21 mouse cellular contexts compared by ENCODE assay signal in the genomic region with DNA sequence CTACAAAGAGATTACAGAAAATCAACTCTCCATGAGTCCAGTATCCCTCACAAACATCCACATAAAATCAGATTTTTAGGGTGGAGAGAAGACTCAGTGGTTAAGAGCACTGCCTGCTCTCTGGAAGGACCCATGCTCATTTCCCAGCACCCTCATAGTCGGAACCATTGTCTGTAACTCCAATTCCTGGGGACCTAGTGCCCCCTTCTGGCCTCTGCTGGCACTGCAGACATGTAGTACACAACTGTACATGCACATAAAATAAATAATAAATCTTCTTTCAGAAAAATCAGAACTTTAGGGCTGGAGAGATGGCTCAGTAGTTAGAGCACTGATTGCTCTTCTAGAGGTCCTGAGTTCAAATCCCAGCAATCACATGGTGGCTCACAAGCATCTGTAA. TPM values are rescaled to one million over a fixed set of nuclear protein-coding genes. Genes with fewer than 3 reads are reported as not detected.
DNase-seq lines count a peak whose midpoint lies in the region; ATAC-seq and TF ChIP-seq lines count a peak whose summit lies in the region.
"Had no signal": no experiment of that assay in that cellular context is flagged by ENCODE, and none has a peak within 500 bp of the region (broad histone marks: within the 10 kb centered on the region; RNA-seq: fewer than 3 reads in every experiment).

No protein-coding gene starts in this region.

- TF ChIP-seq EP300 in MEL (IDR thresholded peaks at IDR 0.05; ENCODE audit: low read depth in 1 of 2, low read length in 2 of 2) = no peak
- TF ChIP-seq EP300 in stomach, postnatal 0 days (optimal IDR thresholded peaks at IDR 0.05) = no peak

- no peak for TF ChIP-seq POLR2A in testis, adult 2 months (IDR thresholded peaks at IDR 0.05; ENCODE audit: control insufficient read depth, low read depth, low read length)
- TF ChIP-seq POLR2A in MEL (IDR thresholded peaks at IDR 0.05; ENCODE audit: control insufficient read depth in 1 of 2, insufficient read depth in 1 of 2, low read depth in 1 of 2, low read length in 2 of 2, poor library complexity in 1 of 2) = no peak

- no peaks in the 10 kb centered on the region for H3K36me3 ChIP-seq in testis, adult 2 months (ENCODE audit: control insufficient read depth, insufficient read depth, low read length)
- no peaks in the 10 kb centered on the region for H3K36me3 ChIP-seq in MEL (ENCODE audit: control insufficient read depth in 1 of 2, insufficient read depth in 2 of 2, low read length in 2 of 2)
- H3K36me3 ChIP-seq in stomach, postnatal 0 days (ENCODE audit: control insufficient read depth, insufficient read depth, low read length) = no peaks in the 10 kb centered on the region
- H3K36me3 ChIP-seq: G1E; limb, embryonic 15.5 days; midbrain, embryonic 13.5 days had no signal

- H3K27ac ChIP-seq in layer of hippocampus, adult 2 months = no peak overlapping the region
- no peak overlapping the region for H3K27ac ChIP-seq in testis, adult 2 months (ENCODE audit: control insufficient read depth, insufficient read depth, low read depth, low read length)
- no peak overlapping the region for H3K27ac ChIP-seq in MEL (ENCODE audit: control insufficient read depth, low read depth, low read length)
- no peak overlapping the region for H3K27ac ChIP-seq in stomach, postnatal 0 days (replicated peaks)
- H3K27ac ChIP-seq: limb, embryonic 15.5 days; macrophage; midbrain, embryonic 13.5 days had no signal

- TF ChIP-seq CTCF in layer of hippocampus, adult 2 months (conservative IDR thresholded peaks at IDR 0.05) = peak; percentile 58
- TF ChIP-seq CTCF in testis, adult 2 months (IDR thresholded peaks at IDR 0.05; ENCODE audit: control insufficient read depth, insufficient read depth, insufficient replicate concordance, low read depth, low read length) = peak; percentile 78; the same call in 1 of the 2 replicates
- TF ChIP-seq CTCF in MEL (IDR thresholded peaks at IDR 0.05 in 2 of 3, conservative IDR thresholded peaks at IDR 0.05 in 1 of 3; ENCODE audit: control insufficient read depth in 1 of 3, insufficient read depth in 1 of 3, low read depth in 2 of 3, low read length in 3 of 3, poor library complexity in 1 of 3, severe bottlenecking in 1 of 3) = peak; percentile 52 to 74 (median 69)
- TF ChIP-seq CTCF in stomach, postnatal 0 days (IDR thresholded peaks at IDR 0.05; ENCODE audit: low read depth) = peak; percentile 44

- H3K4me2 ChIP-seq in stomach, postnatal 0 days (replicated peaks; ENCODE audit: low read depth) = no peak overlapping the region
- H3K4me2 ChIP-seq: heart, embryonic 11.5 days; limb, embryonic 15.5 days; midbrain, embryonic 13.5 days had no signal

- H3K4me3 ChIP-seq in layer of hippocampus, adult 2 months = no peak overlapping the region
- no peak overlapping the region for H3K4me3 ChIP-seq in testis, adult 2 months (ENCODE audit: control insufficient read depth, low read depth, low read length)
- no peak overlapping the region for H3K4me3 ChIP-seq in MEL (ENCODE audit: control insufficient read depth in 1 of 2, insufficient read depth in 1 of 2, low read depth in 2 of 2, low read length in 2 of 2)
- no peak overlapping the region for H3K4me3 ChIP-seq in stomach, postnatal 0 days (ENCODE audit: low read depth, low read length)
- H3K4me3 ChIP-seq: limb, embryonic 15.5 days; midbrain, embryonic 13.5 days had no signal

- no peak for DNase-seq in layer of hippocampus, adult 2 months (ENCODE audit: low spot score in 2 of 2)
- DNase-seq in layer of hippocampus, postnatal 25 days (ENCODE audit: extremely low spot score in 1 of 2, low spot score in 1 of 2) = no peak
- no peak for DNase-seq in testis, postnatal 14 days (ENCODE audit: low spot score)
- DNase-seq in MEL (ENCODE audit: low read depth, low spot score) = peak; percentile 32
- no peak for DNase-seq in stomach, postnatal 0 days (ENCODE audit: low spot score)
- DNase-seq: adrenal gland, postnatal 25 days; cerebellum, postnatal 36 days; gastrocnemius, postnatal 14 days; kidney, adult 9 months; right cerebral cortex, postnatal 25 days had no signal

- H3K4me1 ChIP-seq in testis, adult 2 months (ENCODE audit: control insufficient read depth, insufficient read depth, low read length) = no peaks in the 10 kb centered on the region
- no peaks in the 10 kb centered on the region for H3K4me1 ChIP-seq in MEL (ENCODE audit: control insufficient read depth in 1 of 2, insufficient read depth in 2 of 2, low read length in 2 of 2)
- no peaks in the 10 kb centered on the region for H3K4me1 ChIP-seq in stomach, postnatal 0 days (replicated peaks; ENCODE audit: control insufficient read depth, insufficient read depth)

- peak; percentile 83 for TF ChIP-seq RAD21 in MEL (IDR thresholded peaks at IDR 0.05; ENCODE audit: low read depth, low read length)

- 95% methylated on average over 1 of the region's 1 CpGs for WGBS in stomach, postnatal 0 days

- H3K27me3 ChIP-seq in testis, adult 2 months (ENCODE audit: control insufficient read depth, insufficient read depth, low read length) = no peaks in the 10 kb centered on the region
- peaks cover 5 to 7% of the 10 kb centered on the region in 2 experiments for H3K27me3 ChIP-seq in MEL (ENCODE audit: control insufficient read depth in 1 of 2, insufficient read depth in 2 of 2, low read length in 2 of 2)
- H3K27me3 ChIP-seq in stomach, postnatal 0 days (ENCODE audit: control insufficient read depth, insufficient read depth, low read length) = no peaks in the 10 kb centered on the region
- H3K27me3 ChIP-seq: limb, embryonic 15.5 days had no signal

- no peak for ATAC-seq in stomach, postnatal 0 days (ENCODE audit: low FRiP score, low TSS enrichment)
- ATAC-seq in megakaryocyte-erythroid progenitor cell, adult 5-6 weeks (replicated peaks; ENCODE audit: low FRiP score, low TSS enrichment, poor library complexity, severe bottlenecking) = no peak
- ATAC-seq: hindbrain, embryonic 16.5 days; midbrain, embryonic 13.5 days had no signal

- H3K9me3 ChIP-seq in MEL (replicated peaks; ENCODE audit: insufficient read depth, low read length) = no peaks in the 10 kb centered on the region
- H3K9me3 ChIP-seq in stomach, postnatal 0 days (ENCODE audit: control insufficient read depth, low read length) = no peaks in the 10 kb centered on the region
- H3K9me3 ChIP-seq: limb, embryonic 15.5 days; midbrain, embryonic 13.5 days had no signal

- H3K9ac ChIP-seq in MEL (ENCODE audit: control insufficient read depth, low read depth, low read length, poor library complexity, severe bottlenecking) = no peak overlapping the region
- no peak overlapping the region for H3K9ac ChIP-seq in stomach, postnatal 0 days (ENCODE audit: low read length)
- H3K9ac ChIP-seq: limb, embryonic 15.5 days; midbrain, embryonic 13.5 days had no signal

- H3K79me2 ChIP-seq in MEL (ENCODE audit: control insufficient read depth, insufficient read depth, low read length, poor library complexity) = no peaks in the 10 kb centered on the region

TF ChIP-seq in MEL, 35 proteins besides CTCF, POLR2A, EP300 and RAD21:
- no peak for TF ChIP-seq HCFC1 (IDR thresholded peaks at IDR 0.05; ENCODE audit: low read depth, low read length)
- TF ChIP-seq TCF12 (IDR thresholded peaks at IDR 0.05; ENCODE audit: low read depth, low read length) = no peak
- TF ChIP-seq MAX (IDR thresholded peaks at IDR 0.05; ENCODE audit: low read length) = no peak
- TF ChIP-seq MAZ (IDR thresholded peaks at IDR 0.05; ENCODE audit: low read depth, low read length) = no peak
- TF ChIP-seq ZKSCAN1 (IDR thresholded peaks at IDR 0.05; ENCODE audit: low read depth, low read length) = no peak
- no peak for TF ChIP-seq POLR2AphosphoS5 (IDR thresholded peaks at IDR 0.05; ENCODE audit: borderline replicate concordance, low read depth, low read length)
- TF ChIP-seq ZC3H11A (IDR thresholded peaks at IDR 0.05; ENCODE audit: low read depth, low read length) = peak; percentile 74
- no peak for TF ChIP-seq ELF1 (IDR thresholded peaks at IDR 0.05; ENCODE audit: low read depth, low read length)
- TF ChIP-seq MYB (IDR thresholded peaks at IDR 0.05; ENCODE audit: low read depth, low read length) = no peak
- TF ChIP-seq USF1 (IDR thresholded peaks at IDR 0.05; ENCODE audit: low read depth, low read length) = no peak
- no peak for TF ChIP-seq POLR2AphosphoS2 (IDR thresholded peaks at IDR 0.05; ENCODE audit: low read length)
- no peak for TF ChIP-seq ZMIZ1 (IDR thresholded peaks at IDR 0.05; ENCODE audit: low read depth, low read length)
- peak; percentile 70 for TF ChIP-seq SMC3 (IDR thresholded peaks at IDR 0.05; ENCODE audit: low read depth, low read length)

RNA-seq across cellular contexts. Expression of a gene that starts 58.0 kb away (rescaled TPM):
- total RNA-seq in layer of hippocampus, adult 2 months (2021) = not detected
- not detected for total RNA-seq in layer of hippocampus, postnatal 25 days (2021)
- 0.02 TPM in 1 of 2 replicates, not detected in the other for polyA plus RNA-seq in testis, adult 2 months (2012; rRNA removed)
- total RNA-seq in MEL (2012; rRNA removed) = not detected in 2 replicates
- polyA plus RNA-seq in MEL (2012; ENCODE audit: insufficient read depth in 1 of 2, insufficient read length in 2 of 2, low read depth in 1 of 2, low replicate concordance in 2 of 2, missing spikeins in 1 of 2) = not detected
- 0.04 TPM in 1 of 2 replicates, not detected in the other for polyA plus RNA-seq in stomach, postnatal 0 days (2015; fragmentation: Nextera tagmentation; extraction: Ambion mirVana)
- total RNA-seq in megakaryocyte-erythroid progenitor cell, adult 5-6 weeks (2014; fragmentation: Nextera tagmentation) = not detected in 2 replicates
- total RNA-seq in megakaryocyte-erythroid progenitor cell, adult 5-6 weeks (2017) = not detected in 2 replicates
- total RNA-seq: gastrocnemius, postnatal 14 days; layer of hippocampus, adult 18-20 months; left cerebral cortex, postnatal 10 days had no signal
- polyA plus RNA-seq: embryonic facial prominence, embryonic 11.5 days; G1E; heart, embryonic 11.5 days; hindbrain, embryonic 16.5 days; limb, embryonic 15.5 days; macrophage; midbrain, embryonic 13.5 days had no signal
